Mouse (Mus musculus) bone marrow, adult 2 months (tissue): Measurements from ENCODE around the gene Msrb3.

Experiments
- CTCF ChIP-seq: fragments of 200-500 bp; IDR thresholded peaks from 2 replicates; pipeline ENCODE4 v1.5.1; 2011; ENCODE audit warnings: low read length, control low read depth; ENCODE audit not compliant: control insufficient read depth, insufficient read depth
- POLR2A ChIP-seq: fragments of 200-500 bp; IDR thresholded peaks from 2 replicates; pipeline ENCODE4 v1.6.1; 2011; ENCODE audit warnings: low read depth, mild to moderate bottlenecking, control low read depth, low read length, borderline replicate concordance; ENCODE audit not compliant: control insufficient read depth

DNA sequence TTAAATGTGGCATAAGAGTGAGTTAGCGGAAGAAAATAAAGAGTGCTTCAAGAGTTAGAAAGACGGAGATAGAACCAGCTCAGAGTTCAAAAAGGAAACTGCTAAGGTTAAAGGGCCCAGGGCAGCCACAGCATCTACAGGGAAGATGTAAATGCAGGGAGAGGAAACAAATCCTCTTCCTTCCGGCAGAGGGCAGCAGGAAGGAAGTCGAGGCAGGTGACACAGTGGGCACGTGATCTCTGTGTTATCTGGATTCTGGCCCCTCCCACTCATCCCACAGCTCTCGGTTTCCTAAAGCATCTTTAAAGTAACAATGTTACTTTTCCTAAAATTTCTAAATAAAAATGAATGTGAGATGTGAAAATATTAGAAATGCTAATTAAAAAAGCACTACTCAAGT, 99.4 kb downstream of the Msrb3 start:
- TF ChIP-seq POLR2A (no peak), CTCF (no peak)
